Mouse (Mus musculus): ENCODE results near the gene Gabarap. TPM values are rescaled to one million over a fixed set of nuclear protein-coding genes. Genes with fewer than 3 reads are reported as not detected.

Gene Gabarap
- total RNA-seq, 2 experiments from 2014 or later: 339 to 345 TPM

DNA sequence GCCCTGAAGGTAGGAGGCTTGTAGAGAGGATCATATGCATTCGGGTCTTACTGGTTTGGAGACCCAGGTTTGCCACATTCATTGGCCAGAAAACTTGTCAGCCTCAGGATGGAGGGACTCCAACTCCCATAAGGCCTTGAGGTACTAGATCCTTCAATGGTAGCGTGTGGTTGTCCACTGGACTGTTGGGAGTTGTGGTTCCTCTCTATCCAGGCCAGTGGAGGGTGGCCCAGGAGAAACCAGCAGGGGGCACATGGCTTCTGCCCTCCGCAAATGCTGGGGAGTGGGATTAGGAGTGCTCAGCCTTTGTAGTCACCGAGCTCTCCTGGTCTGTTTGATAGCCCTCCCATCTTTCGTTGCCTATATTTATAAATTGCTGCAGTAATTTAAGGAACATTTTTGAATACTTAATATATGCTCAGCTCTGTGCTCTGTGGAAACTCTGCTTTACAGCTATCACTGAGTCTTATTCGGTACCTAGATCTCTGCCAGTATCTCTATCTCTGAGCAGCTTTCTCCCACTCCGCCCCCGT is 29.9 kb downstream of the Gabarap start:
- peak; percentile 74 for DNase-seq

DNA sequence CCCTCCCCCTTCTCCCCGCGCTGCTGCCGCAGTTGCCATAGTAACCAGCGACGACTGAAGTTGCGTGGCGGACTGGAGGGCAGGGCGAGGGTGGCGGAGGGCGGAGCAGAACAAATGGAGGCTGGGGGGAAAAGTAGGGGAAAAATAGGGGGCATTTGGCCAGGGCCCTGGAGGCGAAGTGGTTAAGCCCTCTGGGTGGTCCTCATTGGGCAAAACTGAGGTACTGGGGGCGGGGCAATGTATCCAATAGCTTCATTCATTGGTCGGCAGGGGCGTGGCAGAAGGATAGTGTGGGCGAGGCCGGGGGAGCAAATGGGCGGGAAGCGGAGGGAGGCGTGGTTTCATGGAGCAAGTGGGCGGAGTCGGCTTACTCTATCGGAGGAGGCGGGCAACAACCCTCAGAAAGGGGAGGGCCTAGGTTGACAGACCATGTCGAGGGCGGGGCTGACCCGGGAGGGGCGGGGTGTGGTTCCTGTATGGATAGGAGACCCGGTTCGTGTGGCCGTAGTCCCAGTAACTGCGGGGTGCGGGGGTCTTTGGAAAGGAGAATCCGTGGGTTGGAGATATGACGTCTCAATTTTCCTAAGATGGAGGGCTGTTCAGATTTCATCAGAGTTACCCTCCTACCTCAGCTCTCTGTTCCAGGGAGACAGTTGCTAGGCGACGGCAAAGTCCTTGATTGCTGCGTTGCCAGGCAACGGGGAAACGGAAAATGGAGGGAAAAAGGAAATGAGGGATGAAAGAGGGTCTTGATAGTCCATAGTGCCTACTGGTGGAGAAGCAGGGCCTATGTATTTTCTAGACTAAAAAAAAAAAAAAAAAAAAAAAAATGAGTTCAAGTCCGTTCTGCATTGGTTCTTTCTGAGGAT is 30.6 kb downstream of the Gabarap start:
- peak; percentile 97 for DNase-seq

DNA sequence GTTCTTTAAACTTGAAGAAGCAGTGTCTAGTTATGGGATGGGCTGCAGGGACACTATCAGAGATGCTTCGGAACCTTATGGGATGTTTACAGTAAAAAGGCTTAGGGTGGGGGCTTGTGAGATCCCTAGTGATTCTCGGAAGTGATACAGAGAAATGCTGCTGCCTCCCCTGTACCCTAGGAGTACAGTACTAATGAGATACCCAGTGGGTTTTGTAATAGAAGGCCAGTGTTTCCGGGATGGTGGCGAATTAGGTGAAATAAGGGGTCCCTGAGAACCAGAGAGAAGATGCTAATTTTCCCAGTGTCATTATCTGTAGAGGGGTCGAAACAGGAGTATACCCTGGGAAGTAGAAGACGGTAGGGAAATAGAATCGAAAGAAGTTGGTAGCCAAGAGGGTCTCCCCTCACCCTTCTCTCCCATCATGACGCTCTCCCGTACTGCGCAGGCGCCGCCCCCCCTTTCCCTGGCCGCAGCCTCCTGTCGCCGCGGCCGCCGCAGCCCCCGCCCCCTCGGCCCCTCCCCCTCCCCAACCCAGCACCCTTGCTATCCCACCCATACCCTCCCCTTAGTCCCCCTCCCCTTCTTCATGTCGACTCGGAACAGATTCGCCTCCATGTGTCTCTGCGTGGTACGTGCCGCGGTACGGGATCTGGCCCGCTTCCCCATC is 32.7 kb downstream of the Gabarap start:
- DNase-seq: peak; percentile 45

DNA sequence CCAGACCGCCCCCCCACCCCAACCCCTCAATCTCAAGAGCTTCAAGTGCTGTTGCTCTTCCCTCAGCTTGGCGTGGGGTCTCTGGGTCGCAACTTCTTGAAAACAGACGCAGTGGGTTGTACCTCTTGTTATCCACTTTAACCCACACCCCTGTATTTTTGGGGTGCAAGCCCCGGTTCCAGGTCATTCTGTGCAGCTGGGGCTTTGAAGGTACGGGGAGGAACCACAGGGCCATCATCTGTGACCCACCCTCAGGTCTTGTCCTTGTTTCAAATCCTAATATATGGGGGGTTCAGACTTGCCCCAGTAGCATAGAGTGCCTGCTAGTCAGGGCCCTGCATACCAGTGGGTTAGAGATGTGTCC is 33.2 kb downstream of the Gabarap start:
- peak; percentile 3 for DNase-seq

DNA sequence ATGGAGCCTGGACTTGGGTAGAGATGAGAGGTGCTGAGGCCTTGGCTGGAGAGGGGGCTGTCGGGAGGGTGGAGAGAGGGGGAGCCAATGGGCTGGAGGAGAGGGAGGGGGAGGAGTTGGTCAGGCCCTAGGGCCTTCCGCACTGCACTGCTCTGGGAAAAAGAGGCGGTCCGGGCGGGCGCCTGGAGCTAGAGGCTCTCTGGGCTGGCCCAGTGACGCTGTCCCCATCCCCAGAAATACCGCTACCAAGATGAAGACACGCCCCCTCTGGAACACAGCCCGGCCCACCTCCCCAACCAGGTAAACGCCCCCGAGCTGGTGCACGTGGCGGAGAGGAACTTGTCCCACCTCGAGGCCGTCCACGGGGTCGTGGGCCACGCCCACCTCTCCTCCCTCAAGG is 35.7 kb downstream of the Gabarap start:
- DNase-seq: peak; percentile 64

DNA sequence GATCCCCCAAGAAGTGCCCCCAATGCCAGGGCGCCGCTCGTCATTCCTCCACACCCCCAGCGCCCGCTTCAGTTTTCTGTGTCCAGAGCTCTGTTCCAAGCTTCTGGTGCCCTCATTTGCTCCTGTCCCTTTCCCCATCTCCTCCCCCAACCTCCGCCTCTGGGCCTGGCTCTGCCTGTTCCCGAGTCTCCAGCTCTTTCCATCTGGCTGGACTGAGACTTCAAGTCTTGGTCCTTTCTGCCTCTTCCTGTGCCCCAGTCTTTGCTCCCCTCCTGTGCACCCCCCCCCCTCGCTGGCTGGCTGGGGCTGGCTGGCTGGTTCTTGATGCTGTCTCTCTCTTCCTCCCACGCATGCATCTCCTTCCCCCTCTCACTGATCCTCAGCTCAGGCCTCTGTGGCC is 36.5 kb downstream of the Gabarap start:
- peak; percentile 41 for DNase-seq

DNA sequence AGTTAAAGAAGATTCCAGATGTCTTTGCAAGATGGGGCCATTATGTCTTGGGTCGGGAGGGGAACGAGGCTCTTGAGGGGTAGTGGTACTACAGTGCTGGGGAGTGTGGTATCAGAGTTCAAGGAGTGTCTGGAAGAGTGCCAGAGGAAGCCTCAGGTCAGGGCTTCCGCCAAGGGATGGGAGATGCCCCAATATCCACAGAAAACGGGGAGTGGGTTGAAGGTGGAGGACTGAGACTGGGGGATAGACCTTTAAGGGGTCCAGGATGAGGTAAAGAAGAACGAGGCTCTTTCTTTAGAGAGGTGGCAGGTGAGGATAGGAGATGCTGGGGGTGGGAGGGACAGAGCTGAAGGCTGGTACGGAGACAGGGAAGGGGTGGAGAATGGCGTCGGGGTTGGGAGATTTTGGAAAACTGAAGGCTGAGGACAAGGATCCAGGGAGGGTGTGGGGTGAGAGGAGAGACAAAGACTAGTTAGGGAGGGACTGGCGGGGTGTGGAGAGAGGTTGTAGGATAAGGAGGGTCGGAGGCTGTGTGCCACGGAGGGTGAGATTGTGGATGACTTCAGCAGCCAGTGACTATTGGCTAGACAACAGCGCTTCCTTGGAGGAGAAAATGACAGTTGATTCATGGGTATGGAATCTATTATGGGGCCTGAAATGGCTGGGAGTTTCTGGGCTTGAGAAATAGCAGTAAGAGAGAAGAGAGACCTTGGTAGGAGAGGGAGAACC is 37.6 kb downstream of the Gabarap start:
- DNase-seq: no peak

DNA sequence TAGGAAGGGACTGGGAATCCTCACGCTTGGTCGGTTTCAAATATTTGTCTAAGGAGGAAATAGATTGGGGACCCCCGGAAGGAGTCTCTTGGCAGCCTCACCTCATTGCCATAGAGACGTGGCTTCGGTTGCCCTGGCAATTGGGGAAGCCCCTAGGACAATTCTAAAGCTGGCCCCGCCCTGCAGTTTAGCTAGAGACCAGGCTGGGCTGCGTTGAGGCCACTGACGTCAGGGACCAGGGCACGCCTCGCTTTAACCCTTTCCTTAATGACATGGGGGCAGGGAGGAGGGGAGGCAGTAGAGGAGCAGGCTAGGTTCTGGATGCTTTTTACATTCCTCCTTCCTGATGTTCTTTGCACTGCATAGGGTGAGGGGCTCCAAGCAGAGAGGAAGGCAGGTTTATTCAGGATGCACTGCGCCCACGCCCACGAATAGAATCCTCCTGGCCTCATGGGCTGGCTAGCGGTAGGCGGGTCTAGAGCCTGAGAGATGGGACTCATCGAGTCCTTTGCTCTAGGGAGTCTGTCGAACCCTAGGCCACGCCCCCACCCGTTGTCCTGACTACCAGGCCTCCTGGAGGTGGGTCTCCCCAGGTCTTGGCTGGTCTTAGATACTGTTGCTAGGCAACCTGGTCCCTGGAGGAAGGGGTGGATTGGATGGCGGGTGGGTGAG is 38.3 kb downstream of the Gabarap start:
- peak; percentile 74 for DNase-seq

DNA sequence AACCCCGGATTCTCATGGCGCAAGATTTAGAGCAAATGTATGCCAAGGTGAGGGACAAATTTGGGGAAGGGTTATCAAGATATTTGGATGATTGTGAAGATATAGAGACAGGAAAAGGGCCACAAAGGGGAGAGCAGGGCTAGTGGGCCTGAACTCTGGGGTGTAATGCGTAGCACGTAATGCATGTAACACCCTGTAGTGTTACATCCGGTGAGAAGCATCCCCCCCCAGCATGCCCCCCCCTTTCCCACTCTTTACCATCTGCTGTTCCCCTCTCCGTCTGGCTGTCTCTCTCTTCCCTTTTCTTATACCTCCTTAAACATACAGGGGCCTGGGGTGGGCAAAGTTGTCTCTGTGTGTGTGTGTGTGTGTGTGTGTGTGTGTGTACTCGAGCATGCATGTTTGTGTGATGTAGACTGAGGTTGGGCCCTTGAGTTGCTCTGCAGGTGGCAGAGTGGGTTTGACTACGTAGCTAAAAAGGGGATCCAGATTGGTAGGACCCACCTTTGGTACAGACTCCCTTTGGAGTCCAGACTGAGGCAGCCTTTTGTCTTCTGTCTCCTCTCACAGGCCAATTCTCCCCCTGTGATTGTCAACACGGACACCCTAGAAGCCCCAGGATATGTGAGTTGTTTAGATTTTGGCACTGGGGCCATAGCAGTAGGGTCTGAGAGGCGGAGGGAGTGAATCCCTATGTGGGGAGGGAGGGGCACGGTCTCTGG is 39.0 kb downstream of the Gabarap start:
- no peak for DNase-seq

DNA sequence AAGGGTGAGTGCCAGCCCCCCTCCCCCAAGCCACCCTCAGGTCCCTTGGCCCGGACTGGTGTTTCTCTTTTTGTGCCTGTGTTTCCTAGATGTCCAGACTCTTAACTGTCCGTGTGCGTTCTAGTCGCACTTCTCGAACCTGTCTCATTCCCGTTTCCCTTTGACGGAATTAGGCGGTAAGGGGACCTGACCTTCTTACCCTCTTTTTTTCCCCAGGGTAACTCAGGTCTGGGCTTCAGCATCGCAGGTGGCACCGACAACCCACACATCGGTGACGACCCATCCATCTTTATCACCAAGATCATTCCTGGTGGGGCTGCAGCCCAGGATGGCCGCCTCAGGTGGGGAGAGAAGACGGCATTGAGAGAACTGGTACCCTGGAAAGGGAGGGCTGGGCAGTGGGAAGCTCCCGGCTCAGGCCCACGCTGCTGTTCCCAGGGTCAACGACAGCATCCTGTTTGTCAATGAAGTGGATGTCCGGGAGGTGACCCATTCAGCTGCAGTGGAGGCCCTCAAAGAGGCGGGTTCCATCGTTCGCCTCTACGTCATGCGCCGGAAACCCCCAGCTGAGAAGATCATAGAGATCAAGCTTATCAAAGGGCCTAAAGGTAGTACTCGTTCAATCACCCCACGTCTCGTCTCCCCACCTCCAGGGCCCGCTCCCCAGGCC is 39.8 kb downstream of the Gabarap start:
- DNase-seq: no peak

DNA sequence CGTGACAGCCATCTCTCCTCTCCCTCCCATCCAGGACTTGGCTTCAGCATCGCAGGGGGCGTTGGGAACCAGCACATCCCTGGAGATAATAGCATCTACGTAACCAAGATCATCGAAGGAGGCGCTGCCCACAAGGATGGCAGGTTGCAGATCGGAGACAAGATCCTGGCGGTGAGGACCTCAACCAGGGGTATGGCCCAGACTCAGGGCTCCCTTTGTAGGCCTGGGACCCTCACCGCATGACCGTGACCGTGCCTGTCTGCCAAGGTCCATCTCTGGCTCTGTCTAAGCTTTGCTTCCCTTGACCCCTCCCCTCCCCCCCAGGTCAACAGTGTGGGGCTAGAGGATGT is 40.4 kb downstream of the Gabarap start:
- no peak for DNase-seq

DNA sequence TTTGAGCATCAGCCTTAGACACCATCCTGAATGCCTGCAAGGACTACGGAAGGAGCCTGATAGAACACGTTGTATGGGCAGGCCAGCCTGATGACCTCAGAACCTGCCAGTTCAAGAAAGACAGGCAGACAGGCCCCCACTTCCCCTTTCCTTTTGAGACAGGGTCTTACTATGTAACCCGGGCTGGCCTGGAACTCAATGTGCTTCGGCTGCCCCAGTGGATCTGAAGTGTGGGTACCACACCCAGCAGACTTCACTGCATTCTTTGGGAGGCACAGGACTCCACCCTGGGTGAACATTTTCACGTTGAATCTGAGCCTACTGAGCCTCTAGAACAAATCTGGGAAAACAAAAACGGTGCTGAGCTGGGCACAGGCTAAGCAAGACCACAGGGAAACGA is 47.2 kb downstream of the Gabarap start:
- DNase-seq: no peak

DNA sequence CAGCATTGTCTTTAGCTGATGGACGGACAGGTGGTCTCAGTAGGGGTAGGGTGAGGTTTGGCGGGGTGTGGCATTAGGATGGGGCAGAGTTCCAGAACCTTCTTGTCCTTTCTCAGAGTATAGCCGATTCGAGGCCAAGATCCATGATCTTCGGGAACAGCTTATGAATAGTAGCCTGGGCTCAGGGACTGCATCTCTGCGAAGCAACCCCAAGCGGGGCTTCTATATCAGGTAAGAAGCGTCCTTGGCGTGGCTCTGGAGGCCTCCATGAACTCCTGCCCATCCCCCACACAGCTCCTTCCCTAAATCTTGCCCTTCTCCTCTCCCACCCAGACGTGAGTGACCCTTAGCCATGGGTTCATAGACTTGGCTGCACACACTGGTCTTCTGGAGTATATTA is 48.7 kb downstream of the Gabarap start:
- DNase-seq: no peak

DNA sequence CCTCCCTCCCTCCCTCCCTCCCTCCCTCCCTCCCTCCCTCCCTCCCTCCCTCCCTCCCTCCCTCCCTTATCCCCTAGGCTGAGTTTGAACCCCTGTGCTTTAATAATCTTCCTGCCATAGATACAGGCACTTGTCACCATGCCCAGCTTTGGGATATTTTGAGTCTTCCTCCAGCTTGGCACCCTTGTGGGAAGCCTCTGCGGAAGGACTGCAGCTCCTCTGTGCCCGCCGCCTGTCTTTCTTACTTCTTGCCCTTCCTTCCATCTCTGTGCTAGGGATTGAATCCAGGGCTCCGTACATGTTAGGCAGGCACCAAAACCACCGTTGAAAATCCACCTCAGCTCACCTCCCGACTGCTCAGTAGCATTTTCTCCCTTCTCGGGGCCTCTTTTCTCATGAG is 49.2 kb downstream of the Gabarap start:
- no peak for DNase-seq

DNA sequence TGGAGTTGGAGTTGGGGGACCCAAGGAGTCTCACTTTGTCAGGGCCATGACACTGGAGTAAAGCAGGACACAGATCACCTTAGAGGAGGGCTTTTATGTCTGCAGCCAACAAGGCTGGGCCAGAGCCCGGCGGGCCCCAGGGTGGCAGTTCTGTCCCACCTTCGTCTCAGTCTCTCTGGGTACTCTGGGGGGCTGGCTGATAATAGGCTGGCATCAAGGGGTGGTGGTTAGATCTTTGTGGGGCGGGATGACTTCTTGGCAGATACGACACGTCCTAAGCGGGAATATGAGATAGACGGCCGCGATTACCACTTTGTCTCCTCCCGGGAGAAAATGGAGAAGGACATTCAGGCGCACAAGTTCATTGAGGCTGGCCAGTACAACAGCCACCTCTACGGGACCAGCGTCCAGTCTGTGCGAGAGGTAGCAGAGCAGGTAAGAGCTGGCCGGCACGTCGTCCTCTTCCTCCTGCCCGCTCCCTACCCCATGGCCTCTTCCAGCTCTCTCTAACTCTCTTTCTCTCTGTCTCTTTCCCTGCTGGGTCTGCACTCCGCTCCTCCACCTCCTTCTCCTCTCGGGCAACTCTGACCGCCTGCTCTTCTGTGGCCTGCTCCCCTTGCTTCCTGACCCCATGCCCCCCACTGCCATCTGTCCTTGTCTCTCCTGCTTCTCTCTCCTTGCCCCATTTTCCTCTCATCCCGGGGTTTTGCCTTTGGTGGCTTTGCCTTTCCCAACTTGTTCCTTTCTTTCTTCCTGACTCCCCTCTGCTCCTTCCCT is 51.6 kb downstream of the Gabarap start:
- DNase-seq: no peak

DNA sequence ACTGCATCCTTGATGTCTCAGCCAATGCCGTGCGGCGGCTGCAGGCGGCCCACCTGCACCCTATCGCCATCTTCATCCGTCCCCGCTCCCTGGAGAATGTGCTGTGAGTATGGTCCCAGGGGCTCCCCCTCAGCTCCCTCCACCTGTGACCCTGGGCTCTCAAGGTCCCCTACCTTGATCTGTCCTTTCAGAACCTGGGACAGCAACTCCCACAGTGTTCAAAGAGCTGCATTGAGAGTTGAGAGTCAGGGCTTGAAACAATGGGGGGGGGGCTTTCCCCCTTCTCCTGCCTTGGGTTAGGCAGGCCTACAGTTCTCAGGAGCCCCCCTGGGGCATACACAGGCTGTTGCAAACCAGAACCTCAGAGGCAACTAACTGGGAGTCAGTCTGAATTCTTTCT is 52.7 kb downstream of the Gabarap start:
- no peak for DNase-seq

Data from adrenal gland, postnatal 10 days (tissue).